Mouse (Mus musculus): ENCODE measurements around the gene Spata46.

GRCm38 (mm10) chr1:170299496-170299895 lies 9.1 kb upstream of the Spata46 start:
- TF ChIP-seq CTCF (conservative IDR thresholded peaks at IDR 0.05; ENCODE audit: low read length): no peak
- TF ChIP-seq NANOG (IDR thresholded peaks at IDR 0.05; ENCODE audit: borderline replicate concordance, low read length): no peak
- TF ChIP-seq POU5F1 (IDR thresholded peaks at IDR 0.05; ENCODE audit: borderline replicate concordance, low read length): no peak
